Comparison of ENCODE assay signal across 9 mouse cellular contexts in genomic region chr5:107727007-107727402, GRCm38 (mm10). TPM values are rescaled to one million over a fixed set of nuclear protein-coding genes. Genes with fewer than 3 reads are reported as not detected.
DNase-seq lines count a peak whose midpoint lies in the region; ATAC-seq lines count a peak whose summit lies in the region.
"Had no signal": no experiment of that assay in that cellular context is flagged by ENCODE, and none has a peak within 500 bp of the region (broad histone marks: within the 10 kb centered on the region; RNA-seq: fewer than 3 reads in every experiment).

No protein-coding gene starts in this region.

- no peak overlapping the region for H3K27ac ChIP-seq in lung, embryonic 16.5 days (ENCODE audit: low read length)
- H3K27ac ChIP-seq in forebrain, embryonic 12.5 days: no peak overlapping the region
- no peak overlapping the region for H3K27ac ChIP-seq in intestine, embryonic 14.5 days (ENCODE audit: low read depth)
- no peak overlapping the region for H3K27ac ChIP-seq in neural tube, embryonic 14.5 days (ENCODE audit: low read depth, low read length)
- H3K27ac ChIP-seq: macrophage had no signal

- peak overlapping the region; percentile 50; the same call in 1 of the 2 replicates for H3K4me2 ChIP-seq in lung, embryonic 16.5 days (ENCODE audit: low read depth, low read length)
- peak overlapping the region; percentile 45 for H3K4me2 ChIP-seq in forebrain, embryonic 12.5 days
- H3K4me2 ChIP-seq in intestine, embryonic 14.5 days (ENCODE audit: low read length): no peak overlapping the region
- H3K4me2 ChIP-seq in neural tube, embryonic 14.5 days (ENCODE audit: low read depth, low read length): peak overlapping the region; percentile 26; the same call in 1 of the 2 replicates

- peaks cover 35% of the 10 kb centered on the region for H3K4me1 ChIP-seq in lung, embryonic 16.5 days (replicated peaks; ENCODE audit: control insufficient read depth, insufficient read depth, low read length)
- H3K4me1 ChIP-seq in forebrain, embryonic 12.5 days: peaks cover 39% of the 10 kb centered on the region
- H3K4me1 ChIP-seq in intestine, embryonic 14.5 days (replicated peaks; ENCODE audit: control insufficient read depth, insufficient read depth, low read length): peaks cover 26% of the 10 kb centered on the region; the same call in 1 of the 2 replicates
- H3K4me1 ChIP-seq in neural tube, embryonic 14.5 days (ENCODE audit: control insufficient read depth, insufficient read depth, low read length): peaks cover 5% of the 10 kb centered on the region; the same call in 1 of the 2 replicates

- H3K36me3 ChIP-seq in lung, embryonic 16.5 days (ENCODE audit: control insufficient read depth, insufficient read depth, low read length): no peaks in the 10 kb centered on the region
- no peaks in the 10 kb centered on the region for H3K36me3 ChIP-seq in forebrain, embryonic 12.5 days (replicated peaks)
- no peaks in the 10 kb centered on the region for H3K36me3 ChIP-seq in intestine, embryonic 14.5 days (ENCODE audit: control insufficient read depth, insufficient read depth, low read length)
- H3K36me3 ChIP-seq in neural tube, embryonic 14.5 days (ENCODE audit: control insufficient read depth, insufficient read depth, low read length): no peaks in the 10 kb centered on the region

- H3K27me3 ChIP-seq in lung, embryonic 16.5 days (ENCODE audit: control insufficient read depth, insufficient read depth, low read depth, low read length): peaks cover 75% of the 10 kb centered on the region
- H3K27me3 ChIP-seq in forebrain, embryonic 12.5 days: peaks cover 82% of the 10 kb centered on the region
- H3K27me3 ChIP-seq in intestine, embryonic 14.5 days (replicated peaks; ENCODE audit: control insufficient read depth, insufficient read depth, low read length): peaks cover 94% of the 10 kb centered on the region
- peaks cover 60% of the 10 kb centered on the region for H3K27me3 ChIP-seq in neural tube, embryonic 14.5 days (ENCODE audit: control insufficient read depth, insufficient read depth, low read length)

- no peak for DNase-seq in lung, postnatal 10 days
- DNase-seq in intestine, embryonic 14.5 days (ENCODE audit: low spot score): peak; percentile 68
- no peak for DNase-seq in ovary, postnatal 14 days (ENCODE audit: low spot score)
- DNase-seq in spleen, postnatal 36 days (ENCODE audit: low spot score in 2 of 2): no peak
- DNase-seq: cerebellum, adult 8-10 months had no signal

- no peak overlapping the region for H3K9ac ChIP-seq in lung, embryonic 16.5 days (ENCODE audit: low read length)
- no peak overlapping the region for H3K9ac ChIP-seq in forebrain, embryonic 12.5 days
- no peak overlapping the region for H3K9ac ChIP-seq in intestine, embryonic 14.5 days (ENCODE audit: low read length)
- H3K9ac ChIP-seq in neural tube, embryonic 14.5 days (replicated peaks; ENCODE audit: low read depth, low read length): no peak overlapping the region

- 24% methylated on average over 12 of the region's 12 CpGs for WGBS in lung, embryonic 16.5 days
- 12% methylated on average over 12 of the region's 12 CpGs for WGBS in forebrain, embryonic 12.5 days
- 24% methylated on average over 12 of the region's 12 CpGs for WGBS in intestine, embryonic 14.5 days
- WGBS in neural tube, embryonic 14.5 days: 15% methylated on average over 12 of the region's 12 CpGs

- ATAC-seq in lung, embryonic 16.5 days (ENCODE audit: low read depth): no peak
- ATAC-seq in forebrain, embryonic 12.5 days (ENCODE audit: low FRiP score): no peak
- no peak for ATAC-seq in intestine, embryonic 14.5 days (replicated peaks; ENCODE audit: low FRiP score, low TSS enrichment, low read depth)
- no peak for ATAC-seq in neural tube, embryonic 14.5 days (ENCODE audit: low read depth)

- no peaks in the 10 kb centered on the region for H3K9me3 ChIP-seq in lung, embryonic 16.5 days (ENCODE audit: control insufficient read depth, low read length)
- H3K9me3 ChIP-seq in forebrain, embryonic 12.5 days: no peaks in the 10 kb centered on the region
- no peaks in the 10 kb centered on the region for H3K9me3 ChIP-seq in intestine, embryonic 14.5 days (ENCODE audit: control insufficient read depth, low read length)
- H3K9me3 ChIP-seq in neural tube, embryonic 14.5 days (ENCODE audit: control insufficient read depth, low read length): no peaks in the 10 kb centered on the region

- H3K4me3 ChIP-seq in lung, embryonic 16.5 days (ENCODE audit: low read length): no peak overlapping the region; the same call in 1 of the 2 replicates
- H3K4me3 ChIP-seq in forebrain, embryonic 12.5 days (replicated peaks): peak overlapping the region; percentile 25; the same call in 1 of the 2 replicates
- H3K4me3 ChIP-seq in intestine, embryonic 14.5 days (ENCODE audit: low read depth, low read length): no peak overlapping the region
- no peak overlapping the region for H3K4me3 ChIP-seq in neural tube, embryonic 14.5 days (ENCODE audit: low read depth, low read length)

RNA-seq across cellular contexts. Expression of gene Gfi1, which starts 1.2 kb away (rescaled TPM):
- 0.31 and 0.45 TPM in 2 replicates for polyA plus RNA-seq in lung, embryonic 16.5 days (2015; fragmentation: Nextera tagmentation; extraction: Ambion mirVana)
- polyA plus RNA-seq in forebrain, embryonic 12.5 days (2016; fragmentation: Nextera tagmentation; extraction: Ambion mirVana): 0.09 TPM in 1 of 2 replicates, not detected in the other
- polyA plus RNA-seq in intestine, embryonic 14.5 days (2014; fragmentation: Nextera tagmentation; extraction: Ambion mirVana): 0.69 and 1.4 TPM in 2 replicates
- polyA plus RNA-seq in neural tube, embryonic 14.5 days (2014; fragmentation: Nextera tagmentation; extraction: Ambion mirVana): not detected in 2 replicates
